Mouse (Mus musculus) B cell, adult 2 months (primary cell): ENCODE measurements at regions not wholly inside any gene's neighbourhood (a gene's known extent, or its start where the extent isn't known, plus 50 kb on each side); places are given as distances from the start of the nearest gene placed in this dataset.

ENCODE experiments used
- DNase-seq, 2 experiments: peaks; one replicate each; pipeline ENCODE4 v3.0.0; 2022

GRCm38 (mm10) chr3:149408858-149409257, 418.5 kb upstream of the Adgrl2 start:
- DNase-seq = no peak

GRCm38 (mm10) chr3:149405872-149406271, 415.5 kb upstream of the Adgrl2 start:
- no peak for DNase-seq

GRCm38 (mm10) chr3:149404691-149405090, 414.3 kb upstream of the Adgrl2 start:
- DNase-seq = no peak

- DNase-seq = no peak
These were observed 412.1 kb upstream of the Adgrl2 start for GRCm38 (mm10) chr3:149402496-149402895.

- no peak for DNase-seq
These were observed 404.7 kb upstream of the Adgrl2 start for GRCm38 (mm10) chr3:149395082-149395481.

DNA sequence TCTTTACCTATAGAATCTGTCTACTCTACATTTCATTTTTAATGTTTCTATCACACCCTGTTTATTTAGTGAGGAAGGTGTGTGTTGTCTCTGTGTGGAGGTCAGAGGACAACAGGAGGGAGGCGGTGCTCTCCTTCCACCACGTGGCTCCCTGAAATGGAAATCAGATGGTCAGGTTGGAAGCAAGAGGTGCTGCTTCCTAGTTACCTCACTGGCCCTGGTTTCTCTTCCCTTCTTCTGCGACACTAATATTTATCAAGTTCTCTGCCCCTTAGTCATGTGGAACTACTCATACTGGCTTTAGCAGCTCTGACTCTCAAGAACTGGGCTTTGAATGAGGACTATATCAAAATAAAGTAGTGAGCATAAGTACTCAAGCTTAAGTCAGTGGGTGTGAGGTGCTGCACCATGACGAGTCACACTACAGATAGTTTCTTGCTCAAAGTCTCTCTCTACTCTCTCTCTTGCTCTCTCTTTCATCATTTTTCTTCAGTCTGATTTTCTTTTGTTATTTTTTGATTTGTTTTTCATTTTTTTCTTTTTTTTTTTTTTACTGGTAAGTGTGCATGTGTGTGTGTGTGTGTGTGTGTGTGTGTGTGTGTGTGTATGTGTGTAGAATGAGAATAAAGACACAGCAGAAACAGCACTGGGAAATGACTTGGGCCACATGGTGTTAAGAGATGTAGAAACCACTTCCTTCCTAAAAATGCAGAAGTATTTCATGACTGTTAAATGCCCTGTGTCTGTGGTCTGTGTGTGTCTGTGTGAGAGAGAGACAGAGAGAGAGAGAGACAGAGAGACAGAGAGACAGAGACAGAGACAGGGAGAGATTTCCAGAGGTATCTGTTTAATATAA, 403.2 kb upstream of the Adgrl2 start:
- DNase-seq = peak; percentile 37 to 40

DNA sequence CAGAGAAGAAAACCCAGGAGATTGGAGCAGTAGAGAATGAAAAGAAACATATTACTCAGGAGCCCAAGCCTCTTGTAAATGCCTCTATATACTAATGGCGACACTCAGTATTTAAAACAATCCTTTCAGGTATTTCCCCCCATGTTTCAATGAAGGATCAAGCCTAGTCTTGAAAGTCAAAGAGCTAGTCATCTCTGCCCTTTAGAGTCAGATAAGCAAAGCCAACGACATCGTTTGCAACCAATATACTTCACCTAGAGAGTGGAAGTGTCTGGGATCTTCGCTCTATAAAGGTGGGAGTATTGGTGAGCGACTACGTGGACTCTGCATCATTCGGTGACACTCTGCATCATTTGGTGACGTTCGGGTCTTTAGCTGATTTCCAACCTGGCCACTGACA, 401.8 kb upstream of the Adgrl2 start:
- no peak for DNase-seq

- peak in 1 of 2 experiments; percentile 7 for DNase-seq
These were observed 397.2 kb upstream of the Adgrl2 start for GRCm38 (mm10) chr3:149387537-149387936.

- no peak for DNase-seq
These were observed 395.7 kb upstream of the Adgrl2 start for GRCm38 (mm10) chr3:149386027-149386426.

DNA sequence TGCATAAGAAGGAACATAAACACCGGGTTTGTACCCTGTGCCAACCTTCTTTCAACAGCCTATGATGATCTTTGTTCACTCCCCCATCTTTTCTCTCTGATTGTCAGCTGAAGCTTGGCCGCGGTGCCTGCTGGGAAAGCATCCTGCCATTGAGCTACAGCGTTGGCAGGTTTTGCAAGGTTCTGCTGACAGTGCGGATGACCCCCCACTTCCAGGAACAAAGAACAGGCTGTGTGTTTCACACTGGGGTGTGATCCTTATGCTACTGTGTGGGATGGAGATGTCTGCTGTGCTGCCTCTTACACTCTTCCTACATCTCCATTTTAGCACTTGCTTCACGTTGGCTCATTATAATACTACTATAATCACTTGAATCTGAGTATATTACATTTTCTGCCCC, 395.0 kb upstream of the Adgrl2 start:
- DNase-seq = no peak

DNA sequence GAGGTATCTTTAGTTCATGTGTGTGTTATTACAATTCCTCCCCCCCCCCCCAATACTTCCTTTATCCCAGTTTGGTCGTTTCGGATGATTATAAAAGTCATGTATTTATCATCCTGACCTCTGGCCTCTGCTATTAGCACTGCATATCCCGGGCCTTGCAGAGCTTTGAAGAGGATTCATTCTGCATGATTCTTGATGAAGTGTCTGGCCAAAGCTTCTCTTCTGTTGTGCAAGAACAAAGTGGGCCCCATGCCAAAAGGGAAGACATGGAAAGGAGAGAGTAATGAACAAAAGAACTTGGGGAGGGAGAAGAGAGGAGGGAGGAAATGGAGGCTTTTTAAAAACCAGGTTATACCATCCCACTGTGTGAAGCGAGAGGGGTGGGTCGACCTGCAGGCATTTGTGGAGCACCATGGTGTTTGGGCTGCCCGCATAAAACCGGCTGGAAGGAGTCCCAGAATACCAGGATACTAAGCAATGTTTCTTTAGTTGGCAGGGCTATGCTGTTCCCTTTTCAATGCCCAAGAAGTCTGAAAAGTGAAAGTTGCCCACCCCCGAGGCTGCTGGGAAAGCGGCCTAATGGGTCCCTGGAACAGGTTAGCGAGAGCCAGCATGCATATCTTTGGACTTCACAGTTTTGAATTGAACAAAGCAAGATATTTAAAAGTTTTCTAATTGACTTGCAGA, 391.3 kb upstream of the Adgrl2 start:
- no peak for DNase-seq

- no peak for DNase-seq
These were observed 390.7 kb upstream of the Adgrl2 start for GRCm38 (mm10) chr3:149381051-149381450.

DNA sequence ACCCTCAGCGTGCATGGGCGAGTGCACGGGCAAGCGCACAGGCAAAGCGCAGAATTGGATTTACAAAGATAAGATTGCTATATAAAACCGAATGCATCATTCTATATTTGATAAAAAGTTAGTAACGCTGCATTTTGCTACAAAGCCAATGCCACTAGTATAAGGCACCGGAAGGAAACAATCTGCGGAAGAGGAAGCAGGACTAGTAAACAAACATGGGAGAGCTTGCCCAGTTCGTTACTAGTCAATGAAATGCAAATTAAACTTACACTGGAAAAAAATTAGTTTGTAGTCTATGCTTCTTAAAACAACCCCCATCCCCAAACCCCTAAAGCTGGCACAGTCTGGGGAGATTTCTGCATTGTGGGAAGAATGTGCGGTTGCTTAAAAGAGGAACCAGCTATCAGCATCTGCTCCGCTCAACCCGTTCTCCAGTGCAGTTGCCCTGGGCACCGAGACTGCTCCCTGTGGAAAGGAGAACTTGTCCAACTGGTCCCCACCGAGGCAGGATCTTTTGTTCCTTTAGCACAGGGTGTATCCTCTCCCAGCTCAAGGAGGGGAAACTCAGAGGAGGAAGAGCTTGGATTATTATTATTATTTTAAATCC, 389.6 kb upstream of the Adgrl2 start:
- peak; percentile 21 to 23 for DNase-seq

DNA sequence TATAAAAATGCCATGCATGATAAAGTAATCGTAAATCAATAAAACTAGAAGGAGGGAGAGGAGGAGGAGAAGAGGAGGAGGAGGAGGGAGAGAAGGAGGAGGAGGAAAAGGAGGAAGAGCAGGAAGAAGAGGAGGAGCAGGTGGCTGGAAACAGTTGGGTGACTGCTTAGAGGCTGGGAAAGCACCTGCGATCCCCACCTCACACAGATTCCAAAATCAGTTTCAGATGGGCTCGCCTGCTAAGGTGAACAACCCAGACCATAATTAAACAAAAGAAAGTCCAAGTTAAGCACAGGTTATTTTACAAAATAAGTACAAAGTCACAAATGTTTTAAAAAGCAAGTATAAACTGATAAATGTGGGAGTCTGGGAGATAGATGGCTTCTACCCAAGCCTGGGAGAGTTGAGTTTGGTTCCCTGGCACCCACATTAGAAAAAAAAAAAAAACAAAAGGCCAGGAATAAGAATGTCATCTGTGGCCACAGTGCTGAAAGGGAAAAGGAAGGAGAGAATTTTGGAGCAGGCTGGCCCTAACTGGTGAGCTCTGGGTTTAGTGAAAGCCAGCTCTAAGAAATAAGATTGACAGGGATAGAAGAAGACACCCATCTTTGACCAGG, 389.0 kb upstream of the Adgrl2 start:
- no peak for DNase-seq

GRCm38 (mm10) chr3:149371439-149371838, 381.1 kb upstream of the Adgrl2 start:
- no peak for DNase-seq

GRCm38 (mm10) chr3:149370517-149371227, 380.3 kb upstream of the Adgrl2 start:
- no peak for DNase-seq

GRCm38 (mm10) chr3:149367888-149368287, 377.5 kb upstream of the Adgrl2 start:
- DNase-seq = no peak

DNA sequence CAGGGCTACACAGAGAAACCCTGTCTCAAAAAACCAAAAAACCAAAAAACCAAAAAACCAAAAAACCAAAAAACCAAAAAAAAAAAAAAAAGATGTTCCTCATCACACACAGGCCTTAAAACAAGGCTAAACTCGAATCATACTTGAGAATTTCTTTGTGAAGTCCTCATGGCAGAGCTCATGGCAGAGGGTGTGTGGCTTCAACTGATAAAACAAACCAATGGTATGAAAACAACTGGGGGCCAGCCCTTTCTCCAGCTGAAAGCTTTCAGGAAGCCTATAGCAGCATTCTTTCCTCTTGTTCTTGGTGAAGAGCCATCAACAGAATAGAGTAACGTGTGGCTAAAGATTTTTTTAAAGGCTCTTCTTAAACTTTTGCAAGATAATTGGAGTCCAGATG, 369.8 kb upstream of the Adgrl2 start:
- no peak for DNase-seq

GRCm38 (mm10) chr3:149358570-149359193, 368.3 kb upstream of the Adgrl2 start:
- no peak for DNase-seq

DNA sequence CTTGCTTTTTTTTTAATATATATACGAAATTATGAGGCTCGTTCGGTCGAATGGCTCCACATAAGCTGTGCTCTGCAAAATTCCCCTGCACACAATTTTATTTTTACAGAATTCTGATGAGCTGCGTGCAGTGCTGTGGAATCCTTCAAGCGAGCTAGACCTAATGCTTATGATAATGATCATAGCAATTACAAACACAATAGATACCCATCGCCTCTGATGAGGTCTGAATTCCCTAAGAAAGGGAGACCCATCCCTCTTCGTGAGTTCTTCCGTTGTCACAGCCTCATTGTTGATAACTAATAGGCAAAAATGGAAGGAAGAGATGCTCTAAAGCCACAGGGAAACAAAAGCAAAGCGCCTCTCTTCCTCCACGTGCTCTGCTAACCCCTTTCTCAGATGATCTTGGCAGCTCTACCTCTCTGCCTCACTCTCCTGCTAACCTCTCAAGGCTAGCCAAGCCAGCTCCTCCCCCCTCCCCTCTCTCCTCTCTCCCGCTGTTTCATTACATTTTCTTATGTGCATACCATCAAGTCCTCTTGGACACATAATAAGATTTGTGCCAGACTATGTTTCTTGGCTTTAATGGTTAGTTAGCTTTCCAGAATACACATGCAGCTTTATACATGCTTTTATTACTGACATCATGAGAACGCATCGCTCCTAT, 367.7 kb upstream of the Adgrl2 start:
- DNase-seq = no peak

- DNase-seq = no peak
These were observed 366.8 kb upstream of the Adgrl2 start for GRCm38 (mm10) chr3:149357121-149357520.

DNA sequence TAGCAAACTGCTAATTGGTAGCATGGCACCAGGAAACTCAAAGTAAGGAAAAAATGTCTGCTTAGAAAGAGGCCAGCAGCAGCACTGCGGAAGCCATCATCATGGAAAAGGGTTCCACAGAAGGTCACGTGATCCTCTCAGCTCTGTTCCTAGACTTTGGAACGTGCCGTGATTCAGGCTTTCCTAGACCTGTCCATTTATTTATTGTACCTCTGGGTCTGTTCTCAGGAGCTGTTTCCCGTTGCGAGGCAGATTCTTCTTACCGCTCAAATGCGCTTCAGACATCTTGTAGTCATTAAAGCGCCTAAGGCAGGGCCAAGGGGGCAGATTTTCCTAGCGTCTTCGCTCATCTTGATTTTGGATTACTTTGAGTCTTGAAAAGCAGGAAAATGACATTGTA, 365.0 kb upstream of the Adgrl2 start:
- DNase-seq = no peak
